Mouse (Mus musculus): ENCODE data around the gene Vasn. TPM values are rescaled to one million over a fixed set of nuclear protein-coding genes. Genes with fewer than 3 reads are reported as not detected.

The Vasn gene
- polyA plus RNA-seq, 1 experiment: not detected

- no peak for TF ChIP-seq GATA1 (IDR thresholded peaks at IDR 0.05; ENCODE audit: low read length)
Measured at GRCm38 (mm10) chr16:4627105-4627504, 12.6 kb upstream of the Vasn start.

- no peak for TF ChIP-seq GATA1 (IDR thresholded peaks at IDR 0.05; ENCODE audit: low read length)
Measured at GRCm38 (mm10) chr16:4628898-4629419, 10.8 kb upstream of the Vasn start.

GRCm38 (mm10) chr16:4629950-4630349, 9.8 kb upstream of the Vasn start:
- no peak for TF ChIP-seq GATA1 (IDR thresholded peaks at IDR 0.05; ENCODE audit: low read length)

- no peak for TF ChIP-seq GATA1 (IDR thresholded peaks at IDR 0.05; ENCODE audit: low read length)
Measured at GRCm38 (mm10) chr16:4632050-4632449, 7.7 kb upstream of the Vasn start.

- no peak for TF ChIP-seq GATA1 (IDR thresholded peaks at IDR 0.05; ENCODE audit: low read length)
Measured at GRCm38 (mm10) chr16:4633661-4634060, 6.1 kb upstream of the Vasn start.

- TF ChIP-seq GATA1 (IDR thresholded peaks at IDR 0.05; ENCODE audit: low read length): no peak
Measured at GRCm38 (mm10) chr16:4634681-4635080, 5.1 kb upstream of the Vasn start.

GRCm38 (mm10) chr16:4635760-4636159, 4.0 kb upstream of the Vasn start:
- no peak for TF ChIP-seq GATA1 (IDR thresholded peaks at IDR 0.05; ENCODE audit: low read length)

- no peak for TF ChIP-seq GATA1 (IDR thresholded peaks at IDR 0.05; ENCODE audit: low read length)
Measured at GRCm38 (mm10) chr16:4638891-4639390, 800 bp upstream of the Vasn start.

- no peak for TF ChIP-seq GATA1 (IDR thresholded peaks at IDR 0.05; ENCODE audit: low read length)
Measured at GRCm38 (mm10) chr16:4640267-4641005, 695 bp downstream of the Vasn start.

GRCm38 (mm10) chr16:4641119-4641838, 1.5 kb downstream of the Vasn start:
- no peak for TF ChIP-seq GATA1 (IDR thresholded peaks at IDR 0.05; ENCODE audit: low read length)

- no peak for TF ChIP-seq GATA1 (IDR thresholded peaks at IDR 0.05; ENCODE audit: low read length)
Measured at GRCm38 (mm10) chr16:4642190-4642589, 2.4 kb downstream of the Vasn start.

GRCm38 (mm10) chr16:4642937-4643336, 3.2 kb downstream of the Vasn start:
- no peak for TF ChIP-seq GATA1 (IDR thresholded peaks at IDR 0.05; ENCODE audit: low read length)

GRCm38 (mm10) chr16:4643670-4644419, 4.1 kb downstream of the Vasn start:
- TF ChIP-seq GATA1 (IDR thresholded peaks at IDR 0.05; ENCODE audit: low read length): no peak

GRCm38 (mm10) chr16:4645867-4646266, 6.1 kb downstream of the Vasn start:
- no peak for TF ChIP-seq GATA1 (IDR thresholded peaks at IDR 0.05; ENCODE audit: low read length)

- TF ChIP-seq GATA1 (IDR thresholded peaks at IDR 0.05; ENCODE audit: low read length): no peak
Measured at GRCm38 (mm10) chr16:4646831-4647230, 7.1 kb downstream of the Vasn start.

- no peak for TF ChIP-seq GATA1 (IDR thresholded peaks at IDR 0.05; ENCODE audit: low read length)
Measured at GRCm38 (mm10) chr16:4647651-4648141, 8.0 kb downstream of the Vasn start.

All from G1E-ER4 (cell line).